Comparison of ENCODE assay signal across 12 mouse cellular contexts in the genomic region with DNA sequence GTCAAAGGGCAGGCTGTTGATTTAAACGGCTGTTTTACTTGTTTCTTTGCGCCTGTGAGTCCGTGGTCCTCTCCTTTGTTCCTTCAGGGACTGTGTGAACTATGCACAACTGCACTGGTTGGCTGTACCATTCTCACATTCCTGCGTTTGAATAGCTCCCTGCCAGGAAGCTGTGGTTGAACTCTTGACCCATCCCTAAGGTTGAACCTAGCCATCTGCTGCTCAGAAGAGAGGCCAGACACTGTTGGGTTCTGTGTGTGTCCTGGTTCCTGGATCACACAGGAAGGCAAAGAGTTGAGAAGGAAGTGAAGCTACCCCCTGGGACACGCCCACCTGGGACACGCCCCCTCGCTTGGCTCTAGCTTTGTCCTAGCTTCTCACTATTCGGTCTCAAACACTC.
DNase-seq lines count a peak whose midpoint lies in the region; ATAC-seq and TF ChIP-seq lines count a peak whose summit lies in the region.
"Had no signal": no experiment of that assay in that cellular context is flagged by ENCODE, and none has a peak within 500 bp of the region (broad histone marks: within the 10 kb centered on the region; RNA-seq: fewer than 3 reads in every experiment).

No protein-coding gene starts in this region.

- no peak for TF ChIP-seq CTCF in liver, adult 2 months (IDR thresholded peaks at IDR 0.05; ENCODE audit: low read depth, low read length)

- peaks cover 8% of the 10 kb centered on the region for H3K4me1 ChIP-seq in liver, adult 2 months (ENCODE audit: control insufficient read depth, insufficient read depth, low read length)
- H3K4me1 ChIP-seq in liver, embryonic 12.5 days: peaks cover 7% of the 10 kb centered on the region; the same call in 1 of the 2 replicates
- H3K4me1 ChIP-seq: megakaryocyte, embryonic 14.5 days had no signal

- no peaks in the 10 kb centered on the region for H3K36me3 ChIP-seq in liver, adult 2 months (ENCODE audit: control insufficient read depth, insufficient read depth, low read length)
- no peaks in the 10 kb centered on the region for H3K36me3 ChIP-seq in liver, embryonic 12.5 days
- no peaks in the 10 kb centered on the region for H3K36me3 ChIP-seq in splenic B cell, adult 2 months (ENCODE audit: control insufficient read depth, insufficient read depth, low read length, poor library complexity, severe bottlenecking)
- H3K36me3 ChIP-seq: liver, embryonic 15.5 days had no signal

- no peaks in the 10 kb centered on the region for H3K9me3 ChIP-seq in liver, embryonic 12.5 days (replicated peaks)
- H3K9me3 ChIP-seq: liver, embryonic 15.5 days had no signal

- H3K4me2 ChIP-seq in liver, embryonic 12.5 days: no peak overlapping the region
- H3K4me2 ChIP-seq: liver, embryonic 15.5 days had no signal

- H3K27me3 ChIP-seq in liver, adult 2 months (ENCODE audit: control insufficient read depth, insufficient read depth, low read length): no peaks in the 10 kb centered on the region
- H3K27me3 ChIP-seq in liver, embryonic 12.5 days (replicated peaks): peaks cover 4% of the 10 kb centered on the region; the same call in 1 of the 2 replicates
- no peaks in the 10 kb centered on the region for H3K27me3 ChIP-seq in splenic B cell, adult 2 months (ENCODE audit: control insufficient read depth, insufficient read depth, low read length, poor library complexity, severe bottlenecking)
- H3K27me3 ChIP-seq: liver, embryonic 15.5 days had no signal

- TF ChIP-seq POLR2A in liver, adult 2 months (IDR thresholded peaks at IDR 0.05; ENCODE audit: extremely low read depth, insufficient read depth, low read length): no peak

- 45% methylated on average over 8 of the region's 8 CpGs for WGBS in liver, adult 2 months
- 38% methylated on average over 8 of the region's 8 CpGs for WGBS in liver, embryonic 12.5 days (ENCODE audit: insufficient replicate concordance)

- H3K9ac ChIP-seq in liver, adult 2 months (ENCODE audit: low read depth, low read length): no peak overlapping the region
- H3K9ac ChIP-seq in liver, embryonic 12.5 days: no peak overlapping the region
- H3K9ac ChIP-seq: liver, embryonic 15.5 days had no signal

- H3K27ac ChIP-seq in liver, adult 2 months (replicated peaks; ENCODE audit: insufficient read depth, low read depth, low read length): no peak overlapping the region
- H3K27ac ChIP-seq in liver, embryonic 12.5 days: no peak overlapping the region
- H3K27ac ChIP-seq: liver, embryonic 15.5 days had no signal

- no peaks in the 10 kb centered on the region for H3K79me2 ChIP-seq in liver, adult 2 months (ENCODE audit: control insufficient read depth, insufficient read depth, low read length)

- DNase-seq in liver, adult 2 months (ENCODE audit: extremely low read depth, low read depth, low spot score): peak; percentile 73
- DNase-seq in R1 (ENCODE audit: low read depth, low spot score): peak; percentile 100
- DNase-seq in embryo, embryonic 11 days: peak; percentile 55
- peak; percentile 37 for DNase-seq in splenic B cell, adult 2 months (ENCODE audit: low read depth, low spot score)
- no peak for DNase-seq in T-cell, adult 2 months (ENCODE audit: low spot score)
- no peak for DNase-seq in c-Kit-positive CD71-positive TER-119-positive erythroid progenitor cells, embryonic 14.5 days (ENCODE audit: low spot score)
- DNase-seq: adrenal gland, postnatal 36 days; cerebellum, adult 9-11 months; kidney, postnatal 25 days had no signal

- no peak overlapping the region for H3K4me3 ChIP-seq in liver, adult 2 months (ENCODE audit: insufficient read depth, low read depth, low read length)
- H3K4me3 ChIP-seq in liver, embryonic 12.5 days: no peak overlapping the region
- H3K4me3 ChIP-seq: liver, embryonic 15.5 days; megakaryocyte, embryonic 14.5 days had no signal

- no peak for ATAC-seq in liver, embryonic 12.5 days

Comparison
In these comparisons a context has a peak if more than half of its experiments do, and no peak if none do; other contexts are left out.
1. DNase-seq: peak in liver, adult 2 months (single experiment), R1 (single experiment), embryo, embryonic 11 days (single experiment) and splenic B cell, adult 2 months (single experiment); none in T-cell, adult 2 months (single experiment) and c-Kit-positive CD71-positive TER-119-positive erythroid progenitor cells, embryonic 14.5 days (single experiment).